8 mouse cellular contexts compared by ENCODE assay signal in genomic region chr13:5864265-5865097, GRCm38 (mm10). TPM values are rescaled to one million over a fixed set of nuclear protein-coding genes. Genes with fewer than 3 reads are reported as not detected.
A peak's percentile ranks its signal among the peaks of the same experiment; 100 is the strongest.
DNase-seq lines count a peak whose midpoint lies in the region; ATAC-seq and TF ChIP-seq lines count a peak whose summit lies in the region.

No protein-coding gene starts in this region.

- TF ChIP-seq CTCF in brain, embryonic 14.5 days (IDR thresholded peaks at IDR 0.05; ENCODE audit: borderline replicate concordance, extremely low read depth, insufficient read depth, insufficient read length): no peak
- no peak for TF ChIP-seq CTCF in small intestine, adult 2 months (IDR thresholded peaks at IDR 0.05; ENCODE audit: extremely low read depth, insufficient read length, insufficient replicate concordance, low read depth, low read length)

- TF ChIP-seq POLR2A in brain, embryonic 14.5 days (IDR thresholded peaks at IDR 0.05; ENCODE audit: borderline replicate concordance, extremely low read depth, insufficient read depth, insufficient read length, poor library complexity, severe bottlenecking): no peak
- TF ChIP-seq POLR2A in small intestine, adult 2 months (IDR thresholded peaks at IDR 0.05; ENCODE audit: low read depth, low read length): no peak

- no peaks in the 10 kb centered on the region for H3K9me3 ChIP-seq in heart, embryonic 15.5 days (replicated peaks)
- H3K9me3 ChIP-seq in liver, embryonic 16.5 days (replicated peaks; ENCODE audit: control insufficient read depth, low read length): no peaks in the 10 kb centered on the region

- H3K27me3 ChIP-seq in heart, embryonic 15.5 days: no peaks in the 10 kb centered on the region
- no peaks in the 10 kb centered on the region for H3K27me3 ChIP-seq in liver, embryonic 16.5 days (ENCODE audit: control insufficient read depth, insufficient read depth, low read depth, low read length)
- no peaks in the 10 kb centered on the region for H3K27me3 ChIP-seq in small intestine, adult 2 months (ENCODE audit: control insufficient read depth, insufficient read depth, low read length)

- H3K4me2 ChIP-seq in heart, embryonic 15.5 days: peak overlapping the region; percentile 73
- peak overlapping the region; percentile 55 for H3K4me2 ChIP-seq in liver, embryonic 16.5 days (ENCODE audit: low read depth, low read length)

- H3K36me3 ChIP-seq in heart, embryonic 15.5 days: peaks cover 35% of the 10 kb centered on the region
- H3K36me3 ChIP-seq in liver, embryonic 16.5 days (ENCODE audit: control insufficient read depth, insufficient read depth): peaks cover 25% of the 10 kb centered on the region
- H3K36me3 ChIP-seq in small intestine, adult 2 months (ENCODE audit: control insufficient read depth, insufficient read depth, low read length): peaks cover 45% of the 10 kb centered on the region

- H3K9ac ChIP-seq in heart, embryonic 15.5 days: peak overlapping the region; percentile 53
- H3K9ac ChIP-seq in liver, embryonic 16.5 days (ENCODE audit: low read depth, low read length): peak overlapping the region; percentile 23; the same call in 1 of the 2 replicates

- H3K27ac ChIP-seq in heart, embryonic 15.5 days: peak overlapping the region; percentile 96
- H3K27ac ChIP-seq in liver, embryonic 16.5 days (ENCODE audit: low read length): no peak overlapping the region
- peak overlapping the region; percentile 95 for H3K27ac ChIP-seq in small intestine, adult 2 months (ENCODE audit: insufficient read depth, low read depth, low read length)

- no peak for ATAC-seq in heart, embryonic 15.5 days (replicated peaks; ENCODE audit: insufficient number of reproducible peaks, insufficient read depth, low FRiP score, low read depth)
- no peak for ATAC-seq in liver, embryonic 16.5 days (ENCODE audit: low read depth)

- peak; percentile 45 to 71 for DNase-seq in lung, adult 18-20 months
- DNase-seq in lung, postnatal 14 days: no peak
- peak; percentile 55 for DNase-seq in brain, embryonic 14.5 days (ENCODE audit: low read depth)
- no peak for DNase-seq in right cerebral cortex, adult 18-20 months
- DNase-seq in frontal cortex, postnatal 25 days (ENCODE audit: low spot score in 2 of 2): no peak

- H3K4me1 ChIP-seq in heart, embryonic 15.5 days (replicated peaks): peaks cover 36% of the 10 kb centered on the region
- peaks cover 10% of the 10 kb centered on the region; the same call in 1 of the 2 replicates for H3K4me1 ChIP-seq in liver, embryonic 16.5 days (ENCODE audit: control insufficient read depth, low read depth, low read length)
- peaks cover 15% of the 10 kb centered on the region for H3K4me1 ChIP-seq in small intestine, adult 2 months (ENCODE audit: control insufficient read depth, insufficient read depth, insufficient read length, low read length)

- WGBS in heart, embryonic 15.5 days: 13% methylated on average over 10 of the region's 10 CpGs
- 13% methylated on average over 10 of the region's 10 CpGs for WGBS in liver, embryonic 16.5 days (ENCODE audit: insufficient replicate concordance)
- WGBS in small intestine, adult 2 months: 25% methylated on average over 10 of the region's 10 CpGs

- peak overlapping the region; percentile 69 for H3K4me3 ChIP-seq in heart, embryonic 15.5 days
- peak overlapping the region; percentile 40 for H3K4me3 ChIP-seq in liver, embryonic 16.5 days (ENCODE audit: low read depth, low read length)
- H3K4me3 ChIP-seq in small intestine, adult 2 months (ENCODE audit: low read depth, low read length): peak overlapping the region; percentile 46

RNA-seq across cellular contexts. Expression of gene Klf6, which starts 3.2 kb away (rescaled TPM):
- polyA plus RNA-seq in brain, embryonic 14.5 days (2012; rRNA removed): 19.6 and 27.0 TPM in 2 replicates
- 75.0 and 80.9 TPM in 2 replicates for polyA plus RNA-seq in heart, embryonic 15.5 days (2015; fragmentation: Nextera tagmentation; extraction: Ambion mirVana)
- polyA plus RNA-seq in liver, embryonic 16.5 days (2015; fragmentation: Nextera tagmentation; extraction: Ambion mirVana): 19.2 and 21.5 TPM in 2 replicates
- 13.2 and 44.5 TPM in 2 replicates for polyA plus RNA-seq in small intestine, adult 2 months (2012; rRNA removed)

Comparison
In these comparisons a context has a peak if more than half of its experiments do, and no peak if none do; other contexts are left out.
1. DNase-seq: peak in lung, adult 18-20 months (2 of 2) and brain, embryonic 14.5 days (single experiment); none in lung, postnatal 14 days (single experiment), right cerebral cortex, adult 18-20 months (single experiment) and frontal cortex, postnatal 25 days (0 of 2).
2. Peak in every context shown above with its lines, with median percentiles within 50 percentile points of each other: H3K4me3 ChIP-seq.